Mouse (Mus musculus): ENCODE data around the gene Prr23a1. TPM values are rescaled to one million over a fixed set of nuclear protein-coding genes. Genes with fewer than 3 reads are reported as not detected.
"Not testable (repeated sequence)": the region's sequence is repeated elsewhere in the genome, so short reads cannot be mapped to it uniquely, and the experiment has no call there.

Prr23a1 gene
- not detected in 2 replicates for polyA plus RNA-seq (2015; fragmentation: Nextera tagmentation; extraction: Ambion mirVana)

- Histone ChIP-seq H3K27ac (no peak within 1 kb of the TSS), H3K9ac (no peak within 1 kb of the TSS), H3K36me3 (no peaks in the 10 kb centered on the region), H3K4me1 (no peaks in the 10 kb centered on the region), H3K27me3 (no peaks in the 10 kb centered on the region), H3K4me3 (no peak within 1 kb of the TSS), H3K9me3 (no peaks in the 10 kb centered on the region), H3K4me2 (peak within 1 kb of the TSS; percentile 29; the same call in 1 of the 2 replicates)
- no peak for ATAC-seq (ENCODE audit: borderline replicate concordance, extremely low read depth, low FRiP score, low TSS enrichment)
- 49% methylated on average over 22 of the region's 22 CpGs for whole genome bisulfite sequencing
These were observed at the start of gene Prr23a1 for GRCm38 (mm10) chr9:98842117-98842516. Prr23a1 (plus strand) TSS chr9:98842503.

GRCm38 (mm10) chr9:98799021-98799420 lies 43.3 kb upstream of the Prr23a1 start:
- Histone ChIP-seq H3K4me1 (no peaks in the 10 kb centered on the region), H3K9ac (no peak overlapping the region), H3K9me3 (no peaks in the 10 kb centered on the region), H3K27ac (no peak overlapping the region), H3K4me2 (no peak overlapping the region), H3K27me3 (no peaks in the 10 kb centered on the region), H3K4me3 (no peak overlapping the region), H3K36me3 (no peaks in the 10 kb centered on the region)
- WGBS = 63% methylated on average over 1 of the region's 1 CpGs
- no peak for ATAC-seq (ENCODE audit: borderline replicate concordance, extremely low read depth, low FRiP score, low TSS enrichment)

- H3K9ac ChIP-seq = no peak overlapping the region
- WGBS = 60% methylated on average over 12 of the region's 12 CpGs
- ATAC-seq (ENCODE audit: borderline replicate concordance, extremely low read depth, low FRiP score, low TSS enrichment) = no peak
These were observed 38.3 kb upstream of the Prr23a1 start for GRCm38 (mm10) chr9:98803971-98804370.

GRCm38 (mm10) chr9:98805511-98805910 lies 36.8 kb upstream of the Prr23a1 start:
- no peak overlapping the region for H3K9ac ChIP-seq
- no peaks in the 10 kb centered on the region for H3K9me3 ChIP-seq
- no peak overlapping the region for H3K27ac ChIP-seq
- H3K4me1 ChIP-seq = no peaks in the 10 kb centered on the region
- ATAC-seq (ENCODE audit: borderline replicate concordance, extremely low read depth, low FRiP score, low TSS enrichment) = no peak
- 39% methylated on average over 15 of the region's 15 CpGs for WGBS
- no peak overlapping the region for H3K4me2 ChIP-seq
- no peaks in the 10 kb centered on the region for H3K36me3 ChIP-seq
- no peak overlapping the region for H3K4me3 ChIP-seq
- H3K27me3 ChIP-seq = no peaks in the 10 kb centered on the region

More at GRCm38 (mm10) chr9:98803971-98804370, 38.3 kb upstream of the Prr23a1 start:
- H3K36me3 ChIP-seq = no peaks in the 10 kb centered on the region
- H3K4me1 ChIP-seq = no peaks in the 10 kb centered on the region
- no peaks in the 10 kb centered on the region for H3K9me3 ChIP-seq
- no peak overlapping the region for H3K4me3 ChIP-seq
- H3K27me3 ChIP-seq = no peaks in the 10 kb centered on the region
- H3K27ac ChIP-seq = no peak overlapping the region
- no peak overlapping the region for H3K4me2 ChIP-seq

- WGBS = 66% methylated on average over 3 of the region's 3 CpGs
- H3K27me3 ChIP-seq = no peaks in the 10 kb centered on the region
- H3K27ac ChIP-seq = no peak overlapping the region
- no peaks in the 10 kb centered on the region for H3K4me1 ChIP-seq
- no peaks in the 10 kb centered on the region for H3K36me3 ChIP-seq
- no peak overlapping the region for H3K4me2 ChIP-seq
- ATAC-seq (ENCODE audit: borderline replicate concordance, extremely low read depth, low FRiP score, low TSS enrichment) = no peak
- no peak overlapping the region for H3K9ac ChIP-seq
- H3K4me3 ChIP-seq = no peak overlapping the region
- no peaks in the 10 kb centered on the region for H3K9me3 ChIP-seq
These were observed 36.4 kb upstream of the Prr23a1 start for GRCm38 (mm10) chr9:98805934-98806333.

- Histone ChIP-seq H3K4me2 (no peak overlapping the region), H3K9ac (no peak overlapping the region), H3K27me3 (no peaks in the 10 kb centered on the region), H3K4me3 (no peak overlapping the region), H3K27ac (no peak overlapping the region), H3K36me3 (no peaks in the 10 kb centered on the region), H3K9me3 (no peaks in the 10 kb centered on the region), H3K4me1 (no peaks in the 10 kb centered on the region)
- no peak for ATAC-seq (ENCODE audit: borderline replicate concordance, extremely low read depth, low FRiP score, low TSS enrichment)
- 86% methylated on average over 8 of the region's 8 CpGs for WGBS
These were observed 34.7 kb upstream of the Prr23a1 start for GRCm38 (mm10) chr9:98807631-98808030.

GRCm38 (mm10) chr9:98809526-98809925 lies 32.8 kb upstream of the Prr23a1 start:
- H3K4me1 ChIP-seq; H3K27ac ChIP-seq; H3K36me3 ChIP-seq; H3K27me3 ChIP-seq; H3K9ac ChIP-seq; H3K4me2 ChIP-seq; ATAC-seq (ENCODE audit: borderline replicate concordance, extremely low read depth, low FRiP score, low TSS enrichment); H3K4me3 ChIP-seq; H3K9me3 ChIP-seq: not testable (repeated sequence)
- 68% methylated on average over 2 of the region's 2 CpGs for WGBS

GRCm38 (mm10) chr9:98816066-98816465 lies 26.2 kb upstream of the Prr23a1 start:
- 60% methylated on average over 3 of the region's 3 CpGs for WGBS
- H3K4me2 ChIP-seq = no peak overlapping the region
- H3K27ac ChIP-seq = no peak overlapping the region
- H3K4me3 ChIP-seq = no peak overlapping the region
- no peaks in the 10 kb centered on the region for H3K9me3 ChIP-seq
- ATAC-seq (ENCODE audit: borderline replicate concordance, extremely low read depth, low FRiP score, low TSS enrichment) = no peak
- H3K9ac ChIP-seq = no peak overlapping the region
- H3K4me1 ChIP-seq = no peaks in the 10 kb centered on the region
- H3K27me3 ChIP-seq = no peaks in the 10 kb centered on the region
- no peaks in the 10 kb centered on the region for H3K36me3 ChIP-seq

GRCm38 (mm10) chr9:98817592-98817991 lies 24.7 kb upstream of the Prr23a1 start:
- WGBS = 85% methylated on average over 7 of the region's 7 CpGs
- no peaks in the 10 kb centered on the region for H3K27me3 ChIP-seq
- H3K9me3 ChIP-seq = no peaks in the 10 kb centered on the region
- H3K9ac ChIP-seq = no peak overlapping the region
- ATAC-seq (ENCODE audit: borderline replicate concordance, extremely low read depth, low FRiP score, low TSS enrichment) = no peak
- no peaks in the 10 kb centered on the region for H3K36me3 ChIP-seq
- H3K27ac ChIP-seq = no peak overlapping the region
- no peaks in the 10 kb centered on the region for H3K4me1 ChIP-seq
- no peak overlapping the region for H3K4me3 ChIP-seq
- H3K4me2 ChIP-seq = no peak overlapping the region

- peak; percentile 17; the same call in 1 of the 2 replicates for ATAC-seq (ENCODE audit: borderline replicate concordance, extremely low read depth, low FRiP score, low TSS enrichment)
- Histone ChIP-seq H3K9ac (no peak overlapping the region), H3K4me1 (no peaks in the 10 kb centered on the region), H3K27ac (no peak overlapping the region), H3K36me3 (no peaks in the 10 kb centered on the region), H3K4me3 (no peak overlapping the region), H3K4me2 (no peak overlapping the region), H3K27me3 (no peaks in the 10 kb centered on the region), H3K9me3 (no peaks in the 10 kb centered on the region)
- WGBS = 69% methylated on average over 5 of the region's 5 CpGs
These were observed 23.3 kb upstream of the Prr23a1 start for GRCm38 (mm10) chr9:98818971-98819370.

GRCm38 (mm10) chr9:98819481-98819880 lies 22.8 kb upstream of the Prr23a1 start:
- ATAC-seq (ENCODE audit: borderline replicate concordance, extremely low read depth, low FRiP score, low TSS enrichment) = peak; percentile 46; the same call in 1 of the 2 replicates
- H3K9me3 ChIP-seq = no peaks in the 10 kb centered on the region
- H3K9ac ChIP-seq = no peak overlapping the region
- H3K36me3 ChIP-seq = no peaks in the 10 kb centered on the region
- WGBS = 73% methylated on average over 2 of the region's 2 CpGs
- no peak overlapping the region for H3K27ac ChIP-seq
- H3K4me1 ChIP-seq = no peaks in the 10 kb centered on the region
- H3K4me2 ChIP-seq = no peak overlapping the region
- no peaks in the 10 kb centered on the region for H3K27me3 ChIP-seq
- no peak overlapping the region for H3K4me3 ChIP-seq

GRCm38 (mm10) chr9:98820461-98820860 lies 21.8 kb upstream of the Prr23a1 start:
- Histone ChIP-seq H3K27ac (no peak overlapping the region), H3K36me3 (no peaks in the 10 kb centered on the region), H3K9ac (no peak overlapping the region), H3K4me1 (no peaks in the 10 kb centered on the region), H3K9me3 (no peaks in the 10 kb centered on the region), H3K27me3 (no peaks in the 10 kb centered on the region), H3K4me3 (no peak overlapping the region), H3K4me2 (no peak overlapping the region)
- ATAC-seq (ENCODE audit: borderline replicate concordance, extremely low read depth, low FRiP score, low TSS enrichment) = no peak
- 87% methylated on average over 4 of the region's 4 CpGs for WGBS

GRCm38 (mm10) chr9:98821067-98821466 lies 21.2 kb upstream of the Prr23a1 start:
- Histone ChIP-seq H3K4me3 (no peak overlapping the region), H3K27me3 (no peaks in the 10 kb centered on the region), H3K4me1 (no peaks in the 10 kb centered on the region), H3K27ac (no peak overlapping the region), H3K4me2 (no peak overlapping the region), H3K9ac (no peak overlapping the region), H3K9me3 (no peaks in the 10 kb centered on the region), H3K36me3 (no peaks in the 10 kb centered on the region)
- no peak for ATAC-seq (ENCODE audit: borderline replicate concordance, extremely low read depth, low FRiP score, low TSS enrichment)
